Mouse (Mus musculus) small intestine, adult 2 months (tissue): Measurements from ENCODE around the gene Manba.

Experiments used
- CTCF ChIP-seq: fragments of 200-500 bp; IDR thresholded peaks from 2 replicates; pipeline ENCODE4 v1.5.1; 2012; ENCODE audit warnings: low read depth, mild to moderate bottlenecking, control low read depth, inconsistent platforms, low read length, moderate library complexity, mixed read lengths; ENCODE audit not compliant: insufficient replicate concordance, insufficient read length; ENCODE audit errors: extremely low read depth
- POLR2A ChIP-seq: fragments of 200-500 bp; IDR thresholded peaks from 2 replicates; pipeline ENCODE4 v1.6.1; 2012; ENCODE audit warnings: low read depth, mild to moderate bottlenecking, control low read depth, inconsistent platforms, low read length, moderate library complexity

GRCm38 (mm10) chr3:135571540-135571939 lies 86.1 kb downstream of the Manba start:
- no peak for TF ChIP-seq CTCF
- no peak for TF ChIP-seq POLR2A
